ENCODE assay signal across 11 mouse cellular contexts in genomic region chr16:44687719-44688420, GRCm38 (mm10). TPM values are rescaled to one million over a fixed set of nuclear protein-coding genes. Genes with fewer than 3 reads are reported as not detected.
DNase-seq lines count a peak whose midpoint lies in the region; ATAC-seq lines count a peak whose summit lies in the region.
"Had no signal": no experiment of that assay in that cellular context is flagged by ENCODE, and none has a peak within 500 bp of the region (broad histone marks: within the 10 kb centered on the region; RNA-seq: fewer than 3 reads in every experiment).

No protein-coding gene starts in this region.

- WGBS in heart, embryonic 16.5 days = 14% methylated on average over 18 of the region's 18 CpGs
- WGBS in forebrain, embryonic 11.5 days = 3% methylated on average over 18 of the region's 18 CpGs
- 10% methylated on average over 18 of the region's 18 CpGs for WGBS in intestine, embryonic 16.5 days
- 4% methylated on average over 18 of the region's 18 CpGs for WGBS in neural tube, embryonic 11.5 days

- ATAC-seq in heart, embryonic 16.5 days (replicated peaks; ENCODE audit: extremely low read depth, insufficient read depth, low FRiP score) = no peak
- ATAC-seq in forebrain, embryonic 11.5 days (replicated peaks; ENCODE audit: low FRiP score) = no peak
- no peak for ATAC-seq in intestine, embryonic 16.5 days
- no peak; the same call in 1 of the 2 replicates for ATAC-seq in neural tube, embryonic 11.5 days (ENCODE audit: insufficient read depth, low FRiP score, low TSS enrichment)

- 0 out of 2 replicates have a peak overlapping the region, but pooled peaks have one; percentile 3 for H3K4me3 ChIP-seq in heart, embryonic 16.5 days (ENCODE audit: low read length)
- peak overlapping the region; percentile 15 for H3K4me3 ChIP-seq in forebrain, embryonic 11.5 days (ENCODE audit: low read depth, low read length)
- H3K4me3 ChIP-seq in intestine, embryonic 16.5 days (ENCODE audit: low read length) = no peak overlapping the region
- H3K4me3 ChIP-seq in neural tube, embryonic 11.5 days (ENCODE audit: low read depth, low read length) = peak overlapping the region; percentile 7; the same call in 1 of the 2 replicates

- peaks cover 13% of the 10 kb centered on the region for H3K4me1 ChIP-seq in heart, embryonic 16.5 days (ENCODE audit: control insufficient read depth, insufficient read depth, low read length)
- H3K4me1 ChIP-seq in forebrain, embryonic 11.5 days (replicated peaks; ENCODE audit: control insufficient read depth, insufficient read depth, low read length) = peaks cover 10% of the 10 kb centered on the region
- H3K4me1 ChIP-seq in intestine, embryonic 16.5 days (ENCODE audit: control insufficient read depth, insufficient read depth, low read length) = peaks cover 16% of the 10 kb centered on the region
- peaks cover 20% of the 10 kb centered on the region for H3K4me1 ChIP-seq in neural tube, embryonic 11.5 days (ENCODE audit: control insufficient read depth, insufficient read depth, low read length)

- H3K27me3 ChIP-seq in heart, embryonic 16.5 days (ENCODE audit: control insufficient read depth, insufficient read depth, low read length) = 0 out of 2 replicates have a peak, but pooled peaks cover 2% of the 10 kb centered on the region
- H3K27me3 ChIP-seq in forebrain, embryonic 11.5 days (ENCODE audit: control insufficient read depth, insufficient read depth, low read length) = no peaks in the 10 kb centered on the region
- H3K27me3 ChIP-seq in intestine, embryonic 16.5 days (replicated peaks; ENCODE audit: control insufficient read depth, insufficient read depth, low read length) = no peaks in the 10 kb centered on the region
- H3K27me3 ChIP-seq in neural tube, embryonic 11.5 days (ENCODE audit: control insufficient read depth, insufficient read depth, low read length) = no peaks in the 10 kb centered on the region

- intact Hi-C loops in heart, postnatal 14 days (cut with DNase I) = no loop called here

- no peak overlapping the region for H3K27ac ChIP-seq in heart, embryonic 16.5 days (ENCODE audit: low read length)
- H3K27ac ChIP-seq in forebrain, embryonic 11.5 days (ENCODE audit: low read depth, low read length) = peak overlapping the region; percentile 89
- no peak overlapping the region for H3K27ac ChIP-seq in intestine, embryonic 16.5 days (ENCODE audit: low read length)
- H3K27ac ChIP-seq in neural tube, embryonic 11.5 days (ENCODE audit: low read depth, low read length) = peak overlapping the region; percentile 88

- no peaks in the 10 kb centered on the region for H3K36me3 ChIP-seq in heart, embryonic 16.5 days (ENCODE audit: control insufficient read depth, insufficient read depth)
- no peaks in the 10 kb centered on the region for H3K36me3 ChIP-seq in forebrain, embryonic 11.5 days (ENCODE audit: control insufficient read depth, insufficient read depth, low read length)
- no peaks in the 10 kb centered on the region for H3K36me3 ChIP-seq in intestine, embryonic 16.5 days (ENCODE audit: control insufficient read depth, insufficient read depth, low read length)
- H3K36me3 ChIP-seq in neural tube, embryonic 11.5 days (ENCODE audit: control insufficient read depth, insufficient read depth, low read length) = no peaks in the 10 kb centered on the region

- no peaks in the 10 kb centered on the region for H3K9me3 ChIP-seq in heart, embryonic 16.5 days (replicated peaks; ENCODE audit: control insufficient read depth, low read length)
- H3K9me3 ChIP-seq in forebrain, embryonic 11.5 days (ENCODE audit: control insufficient read depth, low read length) = no peaks in the 10 kb centered on the region
- H3K9me3 ChIP-seq in intestine, embryonic 16.5 days (ENCODE audit: control insufficient read depth, low read length) = no peaks in the 10 kb centered on the region
- no peaks in the 10 kb centered on the region for H3K9me3 ChIP-seq in neural tube, embryonic 11.5 days (ENCODE audit: control insufficient read depth, low read length)

- H3K9ac ChIP-seq in heart, embryonic 16.5 days (ENCODE audit: low read length) = no peak overlapping the region
- peak overlapping the region; percentile 50 for H3K9ac ChIP-seq in forebrain, embryonic 11.5 days (ENCODE audit: low read length)
- H3K9ac ChIP-seq in intestine, embryonic 16.5 days (ENCODE audit: low read depth, low read length) = peak overlapping the region; percentile 6; the same call in 1 of the 2 replicates
- peak overlapping the region; percentile 9 for H3K9ac ChIP-seq in neural tube, embryonic 11.5 days (ENCODE audit: low read length)

- DNase-seq in heart, postnatal 14 days = no peak
- no peak for DNase-seq in forebrain, embryonic 11.5 days (ENCODE audit: low spot score)
- DNase-seq in neural tube, embryonic 11.5 days (ENCODE audit: low spot score) = peak; percentile 45
- DNase-seq in spleen, adult 12 weeks (ENCODE audit: low spot score) = no peak
- DNase-seq in frontal cortex, adult 2 months (ENCODE audit: extremely low spot score in 1 of 2, low spot score in 1 of 2) = no peak
- DNase-seq in right cerebral cortex, adult 2 months (ENCODE audit: low spot score in 2 of 2) = no peak
- DNase-seq: kidney, postnatal 14 days; lung, postnatal 4 days; spleen, adult 18-20 months had no signal

- peak overlapping the region; percentile 43 for H3K4me2 ChIP-seq in heart, embryonic 16.5 days (ENCODE audit: low read depth, low read length)
- peak overlapping the region; percentile 33; the same call in 1 of the 2 replicates for H3K4me2 ChIP-seq in forebrain, embryonic 11.5 days (ENCODE audit: low read depth, low read length, severe bottlenecking)
- peak overlapping the region; percentile 14; the same call in 1 of the 2 replicates for H3K4me2 ChIP-seq in intestine, embryonic 16.5 days (ENCODE audit: low read depth, low read length)
- peak overlapping the region; percentile 33 for H3K4me2 ChIP-seq in neural tube, embryonic 11.5 days (ENCODE audit: low read depth)

RNA-seq across cellular contexts. Expression of gene Nepro, which starts 36.2 kb away (rescaled TPM):
- 3.6 and 4.3 TPM in 2 replicates for polyA plus RNA-seq in heart, embryonic 16.5 days (2015; fragmentation: Nextera tagmentation; extraction: Ambion mirVana)
- 1 to 10 TPM; 4.6 to 7.2 TPM for total RNA-seq in heart, postnatal 14 days (2021)
- polyA plus RNA-seq in forebrain, embryonic 11.5 days (2014; fragmentation: Nextera tagmentation; extraction: Ambion mirVana) = 11.9 and 13.2 TPM in 2 replicates
- 5.7 and 6.7 TPM in 2 replicates for polyA plus RNA-seq in intestine, embryonic 16.5 days (2015; fragmentation: Nextera tagmentation; extraction: Ambion mirVana)
- polyA plus RNA-seq in neural tube, embryonic 11.5 days (2014; fragmentation: Nextera tagmentation; extraction: Ambion mirVana) = 11.9 and 12.3 TPM in 2 replicates
- 3.2 and 3.9 TPM in 2 replicates for polyA plus RNA-seq in frontal cortex, adult 2 months (2012; rRNA removed)

RNA-seq across cellular contexts. Expression of gene Gtpbp8, which starts 58.3 kb away (rescaled TPM):
- 20.9 and 21.7 TPM in 2 replicates for polyA plus RNA-seq in heart, embryonic 16.5 days (2015; fragmentation: Nextera tagmentation; extraction: Ambion mirVana)
- 10 to 100 TPM; 10.2 to 12.5 TPM for total RNA-seq in heart, postnatal 14 days (2021)
- polyA plus RNA-seq in forebrain, embryonic 11.5 days (2014; fragmentation: Nextera tagmentation; extraction: Ambion mirVana) = 29.6 and 34.2 TPM in 2 replicates
- polyA plus RNA-seq in intestine, embryonic 16.5 days (2015; fragmentation: Nextera tagmentation; extraction: Ambion mirVana) = 29.1 and 34.0 TPM in 2 replicates
- 31.9 and 33.2 TPM in 2 replicates for polyA plus RNA-seq in neural tube, embryonic 11.5 days (2014; fragmentation: Nextera tagmentation; extraction: Ambion mirVana)
- 18.3 and 18.9 TPM in 2 replicates for polyA plus RNA-seq in frontal cortex, adult 2 months (2012; rRNA removed)

Comparison
In these comparisons a context has a peak if more than half of its experiments do, and no peak if none do; other contexts are left out.
1. H3K27ac ChIP-seq: peak in forebrain, embryonic 11.5 days (single experiment) and neural tube, embryonic 11.5 days (single experiment); none in heart, embryonic 16.5 days (single experiment) and intestine, embryonic 16.5 days (single experiment).
2. Peak in every context shown above with its lines, with median percentiles within 50 percentile points of each other: H3K4me2 ChIP-seq.